Mouse (Mus musculus) lung, postnatal 0 days (tissue): ENCODE results near the gene Gm18336. TPM values are rescaled to one million over a fixed set of nuclear protein-coding genes. Genes with fewer than 3 reads are reported as not detected.

ENCODE experiments used
- ATAC-seq: fragments of 200-750 bp; cut with Nextera tagmentation; 2 replicates; pipeline ENCODE4 v1.8.0; 2017; ENCODE audit warnings: moderate library complexity
- DNase-seq: peaks from one replicate; pipeline ENCODE4 v3.0.0-alpha.2; 2016; ENCODE audit warnings: low spot score
- H3K27ac ChIP-seq: fragments of 300-500 bp; sonication (generic); 2 replicates; pipeline ENCODE4 v1.5.1; 2014; ENCODE audit warnings: antibody characterized with exemption, mild to moderate bottlenecking, low read length, mixed read lengths
- H3K27me3 ChIP-seq: fragments of 300-500 bp; sonication (generic); replicated peaks from 2 replicates; pipeline ENCODE4 v1.6.1; 2014; ENCODE audit warnings: low read length, mixed read lengths; ENCODE audit not compliant: insufficient read depth
- H3K36me3 ChIP-seq: fragments of 300-500 bp; sonication (generic); 2 replicates; pipeline ENCODE4 v1.6.1; 2014; ENCODE audit warnings: low read length, mixed read lengths; ENCODE audit not compliant: insufficient read depth
- H3K4me1 ChIP-seq: fragments of 300-500 bp; sonication (generic); 2 replicates; pipeline ENCODE4 v1.6.1; 2014; ENCODE audit warnings: antibody characterized with exemption, low read depth, low read length, mixed read lengths; ENCODE audit not compliant: insufficient read depth
- H3K4me2 ChIP-seq: fragments of 300-500 bp; sonication (generic); replicated peaks from 2 replicates; pipeline ENCODE4 v1.6.1; 2014; ENCODE audit warnings: low read depth, mild to moderate bottlenecking, low read length, moderate library complexity, mixed read lengths
- H3K4me3 ChIP-seq: fragments of 300-500 bp; sonication (generic); 2 replicates; pipeline ENCODE4 v1.5.1; 2014; ENCODE audit warnings: low read depth, low read length
- H3K9ac ChIP-seq: fragments of 300-500 bp; sonication (generic); replicated peaks from 2 replicates; pipeline ENCODE4 v1.6.1; 2014; ENCODE audit warnings: low read depth, mild to moderate bottlenecking
- H3K9me3 ChIP-seq: fragments of 300-500 bp; sonication (generic); 2 replicates; pipeline ENCODE4 v1.6.1; 2016; ENCODE audit warnings: low read length, mixed read lengths
- CTCF ChIP-seq: IDR thresholded peaks from 2 replicates; pipeline ENCODE4 v1.5.1; 2016; ENCODE audit warnings: antibody characterized with exemption, mild to moderate bottlenecking
- EP300 ChIP-seq: IDR thresholded peaks from 2 replicates; pipeline ENCODE4 v1.6.1; 2016; ENCODE audit warnings: antibody characterized with exemption, mild to moderate bottlenecking, control low read depth
- WGBS: fragments of 180-500 bp; shearing (Covaris S2); extraction: QIAGEN DNeasy Blood & Tissue Kit; methylation state at CpG from one replicate; pipeline ENCODE4 v1.1.7; 2014; 5-methylcytosine and 5-hydroxymethylcytosine counted together
- polyA plus RNA-seq: library from polyadenylated mRNA; unstranded; fragments of >200 nt; fragmentation: Nextera tagmentation; extraction: Ambion mirVana; gene quantifications from 2 replicates; pipeline ENCODE4 v1.2.1, GENCODE M21; 2015

Gene Gm18336
- polyA plus RNA-seq, 1 experiment from 2014 or later, result not detected

GRCm38 (mm10) chrX:73401616-73402015, 3.1 kb upstream of the Gm18336 start:
- no peak overlapping the region for H3K4me2 ChIP-seq
- ATAC-seq (no peak), DNase-seq (no peak)
- H3K9me3 ChIP-seq, result no peaks in the 10 kb centered on the region
- no peak for TF ChIP-seq CTCF
- no peak for TF ChIP-seq EP300
- H3K36me3 ChIP-seq, result no peaks in the 10 kb centered on the region
- no peak overlapping the region for H3K4me3 ChIP-seq
- no peak overlapping the region for H3K9ac ChIP-seq
- no peaks in the 10 kb centered on the region for H3K27me3 ChIP-seq
- H3K4me1 ChIP-seq, result no peaks in the 10 kb centered on the region
- 89% methylated on average over 12 of the region's 12 CpGs for WGBS
- H3K27ac ChIP-seq, result no peak overlapping the region

GRCm38 (mm10) chrX:73400951-73401350, 2.4 kb upstream of the Gm18336 start:
- WGBS, result 86% methylated on average over 12 of the region's 20 CpGs
- Histone ChIP-seq H3K4me2 (no peak overlapping the region), H3K4me1 (no peaks in the 10 kb centered on the region), H3K36me3 (no peaks in the 10 kb centered on the region), H3K27me3 (no peaks in the 10 kb centered on the region), H3K9me3 (no peaks in the 10 kb centered on the region), H3K27ac (no peak overlapping the region), H3K9ac (no peak overlapping the region), H3K4me3 (no peak overlapping the region)
- ATAC-seq (no peak), DNase-seq (no peak)
- TF ChIP-seq CTCF (no peak), EP300 (no peak)

GRCm38 (mm10) chrX:73396446-73396845, 2.1 kb downstream of the Gm18336 start:
- Histone ChIP-seq H3K4me2 (no peak overlapping the region), H3K9me3 (no peaks in the 10 kb centered on the region), H3K27me3 (no peaks in the 10 kb centered on the region), H3K36me3 (no peaks in the 10 kb centered on the region), H3K4me3 (no peak overlapping the region), H3K4me1 (no peaks in the 10 kb centered on the region), H3K9ac (no peak overlapping the region), H3K27ac (no peak overlapping the region)
- DNase-seq (no peak), ATAC-seq (no peak)
- WGBS, result 69% methylated on average over 1 of the region's 1 CpGs
- TF ChIP-seq EP300 (no peak), CTCF (no peak)

- H3K9ac ChIP-seq, result no peak overlapping the region
- DNase-seq (no peak), ATAC-seq (no peak)
- no peak overlapping the region for H3K4me3 ChIP-seq
- no peak overlapping the region for H3K4me2 ChIP-seq
- H3K27ac ChIP-seq, result no peak overlapping the region
- no peak for TF ChIP-seq EP300
- TF ChIP-seq CTCF, result no peak
- H3K9me3 ChIP-seq, result no peaks in the 10 kb centered on the region
- no peaks in the 10 kb centered on the region for H3K27me3 ChIP-seq
- no peaks in the 10 kb centered on the region for H3K4me1 ChIP-seq
- H3K36me3 ChIP-seq, result no peaks in the 10 kb centered on the region
- WGBS, result 65% methylated on average over 4 of the region's 4 CpGs
These were observed 7.1 kb downstream of the Gm18336 start for GRCm38 (mm10) chrX:73391481-73391880.

GRCm38 (mm10) chrX:73384924-73385323, 13.6 kb downstream of the Gm18336 start:
- WGBS, result 7% methylated on average over 1 of the region's 1 CpGs
- Histone ChIP-seq H3K4me3 (no peak overlapping the region), H3K36me3 (no peaks in the 10 kb centered on the region)

GRCm38 (mm10) chrX:73384419-73384818, 14.1 kb downstream of the Gm18336 start:
- ATAC-seq (no peak), DNase-seq (no peak)
- no peak overlapping the region for H3K4me2 ChIP-seq
- no peaks in the 10 kb centered on the region for H3K4me1 ChIP-seq
- H3K4me3 ChIP-seq, result no peak overlapping the region
- TF ChIP-seq EP300 (no peak), CTCF (no peak)
- WGBS, result 45% methylated on average over 6 of the region's 6 CpGs
- H3K9me3 ChIP-seq, result no peaks in the 10 kb centered on the region
- no peak overlapping the region for H3K9ac ChIP-seq
- no peaks in the 10 kb centered on the region for H3K27me3 ChIP-seq
- H3K27ac ChIP-seq, result no peak overlapping the region
- H3K36me3 ChIP-seq, result no peaks in the 10 kb centered on the region

More at GRCm38 (mm10) chrX:73384924-73385323, 13.6 kb downstream of the Gm18336 start:
- no peak for TF ChIP-seq EP300
- TF ChIP-seq CTCF, result no peak
- H3K9ac ChIP-seq, result no peak overlapping the region
- H3K9me3 ChIP-seq, result no peaks in the 10 kb centered on the region
- no peaks in the 10 kb centered on the region for H3K27me3 ChIP-seq
- H3K4me1 ChIP-seq, result no peaks in the 10 kb centered on the region
- no peak overlapping the region for H3K27ac ChIP-seq
- no peak overlapping the region for H3K4me2 ChIP-seq
- no peak for ATAC-seq
- DNase-seq, result no peak

- DNase-seq (no peak), ATAC-seq (no peak)
- H3K4me2 ChIP-seq, result no peak overlapping the region
- no peak for TF ChIP-seq EP300
- no peak for TF ChIP-seq CTCF
- H3K9ac ChIP-seq, result no peak overlapping the region
- H3K27ac ChIP-seq, result no peak overlapping the region
- no peaks in the 10 kb centered on the region for H3K4me1 ChIP-seq
- no peak overlapping the region for H3K4me3 ChIP-seq
- H3K36me3 ChIP-seq, result no peaks in the 10 kb centered on the region
- H3K9me3 ChIP-seq, result no peaks in the 10 kb centered on the region
- H3K27me3 ChIP-seq, result no peaks in the 10 kb centered on the region
These were observed 35.2 kb downstream of the Gm18336 start for GRCm38 (mm10) chrX:73363291-73363690.
